Mouse (Mus musculus) neural tube, embryonic 12.5 days (tissue): ENCODE measurements around the gene Pknox2. TPM values are rescaled to one million over a fixed set of nuclear protein-coding genes. Genes with fewer than 3 reads are reported as not detected.

Experiments
- ATAC-seq: fragments of 200-750 bp; cut with Nextera tagmentation; 2 replicates; pipeline ENCODE4 v1.8.0; 2017; ENCODE audit warnings: low read depth, mild to moderate bottlenecking, moderate TSS enrichment, moderate library complexity; ENCODE audit not compliant: low FRiP score
- H3K27ac ChIP-seq: fragments of 300-500 bp; sonication (generic); 2 replicates; pipeline ENCODE4 v1.5.1; 2016
- H3K27me3 ChIP-seq: fragments of 300-500 bp; sonication (generic); replicated peaks from 2 replicates; pipeline ENCODE4 v1.6.1; 2016; ENCODE audit warnings: mild to moderate bottlenecking
- H3K36me3 ChIP-seq: fragments of 300-500 bp; sonication (generic); 2 replicates; pipeline ENCODE4 v1.6.1; 2016; ENCODE audit warnings: mild to moderate bottlenecking
- H3K4me1 ChIP-seq: fragments of 300-500 bp; sonication (generic); 2 replicates; pipeline ENCODE4 v1.6.1; 2016
- H3K4me2 ChIP-seq: fragments of 300-500 bp; sonication (generic); replicated peaks from 2 replicates; pipeline ENCODE4 v1.6.1; 2016; ENCODE audit warnings: mild to moderate bottlenecking
- H3K4me3 ChIP-seq: fragments of 300-500 bp; sonication (generic); 2 replicates; pipeline ENCODE4 v1.5.1; 2016
- H3K9ac ChIP-seq: fragments of 300-500 bp; sonication (generic); 2 replicates; pipeline ENCODE4 v1.6.1; 2016; ENCODE audit warnings: mild to moderate bottlenecking
- H3K9me3 ChIP-seq: fragments of 300-500 bp; sonication (generic); 2 replicates; pipeline ENCODE4 v1.6.1; 2016; ENCODE audit warnings: mild to moderate bottlenecking
- WGBS: fragments of 180-500 bp; shearing (Covaris S2); methylation state at CpG from one replicate; pipeline ENCODE4 v1.1.7; 2016; 5-methylcytosine and 5-hydroxymethylcytosine counted together
- polyA plus RNA-seq: library from polyadenylated mRNA; unstranded; fragments of >200 nt; fragmentation: Nextera tagmentation; extraction: Ambion mirVana; gene quantifications from 2 replicates; pipeline ENCODE4 v1.2.1, GENCODE M21; 2016

The Pknox2 gene
- polyA plus RNA-seq, 1 experiment from 2014 or later, result 45.2 TPM

DNA sequence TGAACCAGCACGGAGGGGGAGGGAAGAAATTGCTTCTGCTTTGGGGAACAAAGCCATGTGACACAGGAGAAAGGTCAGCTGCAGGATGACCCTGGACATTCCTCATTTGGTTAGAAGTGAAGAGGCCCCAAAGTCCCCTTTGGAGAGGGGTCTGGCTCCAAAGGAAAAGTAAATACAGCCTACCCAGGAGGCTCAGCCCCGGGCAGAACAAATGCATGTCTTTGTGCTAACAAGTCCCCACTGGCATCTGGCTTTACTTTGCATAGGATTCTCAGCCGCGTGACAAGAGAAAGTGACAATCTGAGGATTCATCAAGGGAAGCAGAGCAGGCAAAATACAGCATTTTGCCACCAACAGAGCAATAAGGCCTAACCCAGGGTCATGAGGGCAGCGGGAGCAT lies 54.1 kb downstream of the Pknox2 start:
- WGBS, result 2% methylated on average over 5 of the region's 5 CpGs
- peaks cover 70% of the 10 kb centered on the region for H3K4me1 ChIP-seq
- H3K4me2 ChIP-seq, result peak overlapping the region; percentile 25; the same call in 1 of the 2 replicates
- no peak for ATAC-seq
- no peaks in the 10 kb centered on the region for H3K9me3 ChIP-seq
- no peaks in the 10 kb centered on the region for H3K27me3 ChIP-seq
- no peaks in the 10 kb centered on the region for H3K36me3 ChIP-seq
- 0 out of 2 replicates have a peak overlapping the region, but pooled peaks have one; percentile 1 for H3K9ac ChIP-seq
- H3K27ac ChIP-seq, result no peak overlapping the region
- H3K4me3 ChIP-seq, result no peak overlapping the region

DNA sequence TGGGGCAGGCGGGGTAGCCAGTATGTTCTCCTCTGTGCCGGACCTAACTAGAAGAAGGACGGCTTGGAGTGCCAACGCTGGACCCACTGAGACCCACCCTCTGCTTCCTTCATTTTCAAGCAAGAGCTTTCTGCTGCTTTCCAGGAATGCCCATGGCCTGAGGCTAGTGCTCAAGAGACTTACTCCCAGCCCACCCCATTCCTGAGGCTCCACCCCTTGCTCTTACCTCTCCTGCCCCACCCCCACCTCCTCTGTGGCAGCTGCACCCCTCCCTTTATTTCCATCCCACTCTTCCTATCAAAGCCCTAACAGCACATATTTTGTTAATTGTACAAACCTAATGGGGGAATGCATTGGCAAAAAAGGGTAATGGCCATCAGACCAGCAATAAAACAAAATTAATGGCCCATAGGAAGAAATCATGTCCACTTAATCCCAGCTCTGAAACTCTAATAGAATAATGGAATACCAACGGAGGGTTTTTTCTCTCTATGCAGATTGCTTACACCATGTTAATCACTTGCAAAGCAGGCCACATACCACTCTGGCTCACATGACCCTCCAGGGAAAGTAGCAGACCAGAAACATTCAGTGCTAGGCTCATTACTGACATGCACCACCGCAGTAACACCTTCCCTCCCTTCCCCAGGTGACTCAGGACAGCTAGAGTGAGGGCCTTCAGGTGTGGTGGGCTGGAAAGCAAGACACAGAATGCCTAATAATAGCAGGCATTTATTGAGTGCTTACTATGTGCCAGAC lies 57.1 kb downstream of the Pknox2 start:
- Histone ChIP-seq H3K4me1 (peaks cover 52% of the 10 kb centered on the region), H3K4me2 (peak overlapping the region; percentile 20; the same call in 1 of the 2 replicates), H3K36me3 (no peaks in the 10 kb centered on the region), H3K27me3 (no peaks in the 10 kb centered on the region), H3K9ac (no peak overlapping the region), H3K27ac (no peak overlapping the region), H3K4me3 (no peak overlapping the region), H3K9me3 (no peaks in the 10 kb centered on the region)
- WGBS, result 21% methylated on average over 6 of the region's 6 CpGs
- ATAC-seq, result peak; percentile 67

DNA sequence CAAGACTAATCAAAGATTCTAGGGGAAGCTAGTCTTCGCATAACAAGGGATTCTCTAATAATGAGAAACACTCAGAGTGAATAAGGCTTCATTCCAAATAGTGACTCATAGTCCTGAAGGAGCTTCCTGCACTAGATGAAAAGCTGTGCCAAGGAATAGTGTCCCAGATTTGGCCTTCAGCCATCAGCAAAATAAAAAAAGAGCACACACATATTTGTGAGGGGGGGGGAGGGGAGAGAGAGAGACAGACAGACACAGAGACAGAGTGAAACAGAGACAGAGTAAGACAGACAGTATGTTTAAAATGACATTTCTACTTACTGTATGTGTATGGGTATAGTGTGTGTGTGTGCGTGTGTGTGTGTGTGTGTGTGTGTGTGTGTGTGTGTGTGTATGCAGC lies 61.8 kb downstream of the Pknox2 start:
- H3K4me3 ChIP-seq, result no peak overlapping the region
- ATAC-seq, result no peak
- no peaks in the 10 kb centered on the region for H3K27me3 ChIP-seq
- no peak overlapping the region for H3K27ac ChIP-seq
- H3K9ac ChIP-seq, result no peak overlapping the region
- WGBS, result 81% methylated on average over 2 of the region's 2 CpGs
- H3K4me1 ChIP-seq, result peaks cover 21% of the 10 kb centered on the region
- no peak overlapping the region for H3K4me2 ChIP-seq
- H3K9me3 ChIP-seq, result no peaks in the 10 kb centered on the region
- peaks cover 11% of the 10 kb centered on the region; the same call in 1 of the 2 replicates for H3K36me3 ChIP-seq

DNA sequence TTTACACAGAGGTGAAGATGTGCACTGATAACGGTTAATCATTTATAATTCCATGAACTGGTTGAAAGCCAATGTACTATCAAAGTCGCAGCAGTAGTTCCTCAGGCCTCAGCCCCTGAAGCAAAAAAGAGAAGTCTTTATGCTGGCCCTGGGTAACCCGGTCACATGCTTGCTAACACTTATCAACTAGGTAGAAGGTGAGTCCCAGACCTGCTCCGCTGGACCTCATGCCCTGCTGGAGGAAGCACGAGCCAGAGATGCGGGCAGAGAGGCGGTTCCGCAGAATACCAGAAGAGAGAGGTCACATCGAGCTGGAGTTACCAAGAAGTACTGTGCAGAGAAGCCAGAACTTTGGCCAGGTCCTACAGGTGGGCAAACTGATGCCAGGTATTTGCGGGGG lies 65.0 kb downstream of the Pknox2 start:
- no peak overlapping the region for H3K9ac ChIP-seq
- H3K9me3 ChIP-seq, result no peaks in the 10 kb centered on the region
- H3K4me1 ChIP-seq, result peaks cover 11% of the 10 kb centered on the region; the same call in 1 of the 2 replicates
- H3K4me2 ChIP-seq, result no peak overlapping the region
- H3K27ac ChIP-seq, result no peak overlapping the region
- H3K4me3 ChIP-seq, result no peak overlapping the region
- 93% methylated on average over 10 of the region's 10 CpGs for WGBS
- H3K36me3 ChIP-seq, result peaks cover 11% of the 10 kb centered on the region; the same call in 1 of the 2 replicates
- no peaks in the 10 kb centered on the region for H3K27me3 ChIP-seq
- ATAC-seq, result no peak

DNA sequence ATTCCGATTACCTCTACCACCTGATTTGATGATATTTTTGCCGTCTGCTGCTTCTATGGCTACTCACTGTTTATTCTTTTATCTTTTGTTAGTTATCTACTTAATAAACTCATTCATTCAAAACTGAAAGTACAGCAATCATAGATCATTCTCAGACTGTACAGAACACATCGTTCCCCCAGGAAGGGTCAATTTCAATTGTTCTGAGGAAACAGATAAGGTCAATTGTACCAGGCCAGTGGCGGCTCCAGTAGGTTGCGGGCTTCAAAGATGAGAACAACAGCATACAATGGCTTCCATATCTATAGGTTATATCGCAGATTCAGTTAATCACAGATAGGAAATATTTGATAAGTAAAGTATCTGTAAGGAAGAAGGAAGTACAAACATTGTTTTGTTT lies 66.9 kb downstream of the Pknox2 start:
- H3K4me2 ChIP-seq, result no peak overlapping the region
- H3K4me3 ChIP-seq, result no peak overlapping the region
- no peak overlapping the region for H3K27ac ChIP-seq
- H3K9ac ChIP-seq, result no peak overlapping the region
- H3K36me3 ChIP-seq, result peaks cover 11% of the 10 kb centered on the region; the same call in 1 of the 2 replicates
- ATAC-seq, result no peak
- peaks cover 21% of the 10 kb centered on the region for H3K4me1 ChIP-seq
- H3K27me3 ChIP-seq, result no peaks in the 10 kb centered on the region
- H3K9me3 ChIP-seq, result no peaks in the 10 kb centered on the region
- WGBS, result 91% methylated on average over 6 of the region's 6 CpGs

DNA sequence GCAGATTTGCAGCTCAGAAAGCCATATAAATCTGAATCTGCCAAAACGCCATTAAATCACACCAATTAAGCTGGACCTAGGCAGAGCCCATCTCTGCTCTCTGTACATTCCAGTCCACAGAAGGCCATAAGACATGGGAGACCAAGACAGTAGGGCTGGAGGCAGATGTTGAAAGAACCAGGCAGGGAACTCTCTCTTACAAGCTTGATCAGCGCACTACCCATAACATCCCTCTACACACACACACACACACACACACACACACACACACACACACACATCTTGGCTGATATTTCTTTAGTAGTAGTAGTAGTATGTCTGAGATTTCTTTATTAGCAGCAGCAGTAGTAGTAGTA lies 70.2 kb downstream of the Pknox2 start:
- Histone ChIP-seq H3K4me2 (peak overlapping the region; percentile 23; the same call in 1 of the 2 replicates), H3K4me1 (peaks cover 36% of the 10 kb centered on the region), H3K9me3 (no peaks in the 10 kb centered on the region), H3K36me3 (peaks cover 7% of the 10 kb centered on the region; the same call in 1 of the 2 replicates), H3K27me3 (no peaks in the 10 kb centered on the region), H3K4me3 (no peak overlapping the region), H3K9ac (no peak overlapping the region), H3K27ac (peak overlapping the region; percentile 15; the same call in 1 of the 2 replicates)
- peak; percentile 56 for ATAC-seq
- 32% methylated on average over 2 of the region's 2 CpGs for WGBS

DNA sequence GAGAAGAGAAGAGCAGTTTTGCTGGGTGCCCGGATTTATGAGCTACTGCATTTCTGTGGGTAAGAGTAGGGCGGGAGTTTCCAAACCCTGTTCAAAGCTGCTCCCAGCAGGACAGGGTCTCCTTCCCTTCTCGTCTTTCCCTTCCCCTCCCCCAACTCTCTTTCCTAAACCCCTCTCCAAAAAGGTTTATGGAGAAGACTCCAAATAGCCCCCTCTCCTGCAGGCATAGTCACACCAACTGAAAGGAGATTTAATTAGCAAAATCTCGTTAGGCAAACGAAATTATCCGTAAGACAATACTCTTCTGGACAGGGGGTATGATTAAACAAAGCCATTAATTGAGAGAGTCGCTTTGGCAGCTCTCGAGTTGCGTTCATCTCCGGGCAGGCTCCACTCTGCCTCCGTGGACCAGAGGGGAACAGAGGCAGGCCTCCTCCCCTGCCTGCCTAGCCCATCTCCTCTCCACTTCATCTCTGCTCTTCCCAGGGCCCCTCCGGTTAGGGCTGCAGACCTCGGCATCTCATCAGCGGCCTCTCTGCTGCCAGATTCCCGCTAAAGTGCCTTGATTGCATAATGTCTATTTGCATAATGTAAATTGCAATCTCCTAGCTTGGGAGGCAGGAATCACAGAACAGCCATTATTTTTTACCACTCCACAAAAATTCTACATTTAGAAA lies 70.7 kb downstream of the Pknox2 start:
- 0 out of 2 replicates have a peak overlapping the region, but pooled peaks have one; percentile 15 for H3K27ac ChIP-seq
- H3K4me2 ChIP-seq, result peak overlapping the region; percentile 23
- H3K9ac ChIP-seq, result no peak overlapping the region
- 2% methylated on average over 15 of the region's 15 CpGs for WGBS
- peak; percentile 87 for ATAC-seq
- peaks cover 2% of the 10 kb centered on the region; the same call in 1 of the 2 replicates for H3K36me3 ChIP-seq
- H3K9me3 ChIP-seq, result no peaks in the 10 kb centered on the region
- no peaks in the 10 kb centered on the region for H3K27me3 ChIP-seq
- H3K4me3 ChIP-seq, result no peak overlapping the region
- peaks cover 36% of the 10 kb centered on the region for H3K4me1 ChIP-seq

DNA sequence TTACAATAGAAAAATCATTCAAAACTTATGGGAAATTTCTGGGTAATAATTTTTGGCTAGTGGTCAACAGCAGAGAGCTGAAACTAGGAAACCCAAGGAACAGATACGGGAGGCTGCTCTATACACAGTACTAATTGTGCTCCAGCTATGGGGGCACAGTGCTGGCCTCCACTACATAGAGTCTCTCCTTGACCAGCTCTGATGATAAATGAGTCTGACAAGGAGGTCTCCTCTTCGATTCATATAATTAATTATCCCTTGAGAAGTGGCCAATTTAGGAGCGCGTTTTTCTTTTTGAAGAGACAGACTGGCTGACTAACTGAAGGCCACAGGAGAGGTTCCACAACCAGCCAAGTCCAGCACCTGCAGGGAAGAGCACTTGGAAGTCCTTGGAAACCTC lies 71.3 kb downstream of the Pknox2 start:
- no peak for ATAC-seq
- Histone ChIP-seq H3K27ac (no peak overlapping the region), H3K36me3 (no peaks in the 10 kb centered on the region), H3K9ac (no peak overlapping the region), H3K4me2 (peak overlapping the region; percentile 23), H3K4me3 (no peak overlapping the region), H3K4me1 (peaks cover 36% of the 10 kb centered on the region), H3K27me3 (no peaks in the 10 kb centered on the region), H3K9me3 (no peaks in the 10 kb centered on the region)
- WGBS, result 31% methylated on average over 4 of the region's 4 CpGs

DNA sequence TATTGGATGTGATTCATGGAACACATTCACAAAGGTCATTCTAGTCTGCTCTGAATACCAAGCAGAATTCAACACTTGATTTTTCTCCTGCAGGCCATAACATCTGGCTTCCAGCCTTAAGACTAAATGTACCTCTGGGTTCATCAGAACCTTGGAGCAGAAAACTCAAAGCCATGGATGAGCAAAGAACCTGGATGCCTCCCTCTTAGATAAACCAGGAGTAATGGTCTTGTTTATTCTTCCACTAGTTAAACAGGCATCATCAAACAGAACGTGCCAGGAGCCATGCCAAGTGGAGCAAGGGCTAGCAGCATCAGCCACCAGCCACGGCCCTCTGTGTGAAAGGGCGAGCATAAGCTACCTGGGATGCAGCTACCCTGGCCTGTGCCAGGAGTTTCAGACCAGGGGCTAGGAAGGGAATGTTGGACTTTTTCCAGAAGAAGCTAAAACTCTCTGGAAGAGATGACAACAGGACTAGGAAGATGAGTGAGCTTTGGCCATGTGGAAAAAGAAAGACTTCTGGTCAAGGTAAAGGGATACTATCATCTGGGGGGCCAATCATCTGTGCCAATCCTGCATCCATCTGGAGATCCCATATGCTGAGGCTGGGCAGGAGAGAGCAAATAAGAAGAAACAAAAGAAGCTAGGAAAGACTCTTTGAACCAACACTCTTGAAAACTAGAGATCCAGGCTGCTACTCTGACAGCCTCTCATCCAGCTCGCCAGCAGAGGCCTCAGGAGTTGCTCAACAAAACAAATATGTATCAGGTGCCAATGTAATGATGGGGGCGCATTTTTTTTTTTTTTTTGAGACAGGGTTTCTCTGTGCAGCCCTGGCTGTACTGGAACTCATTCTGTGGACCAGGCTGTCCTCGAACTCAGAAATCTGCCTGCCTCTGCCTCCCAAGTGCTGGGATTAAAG lies 77.6 kb downstream of the Pknox2 start:
- H3K9me3 ChIP-seq, result no peaks in the 10 kb centered on the region
- H3K4me2 ChIP-seq, result no peak overlapping the region
- H3K27me3 ChIP-seq, result no peaks in the 10 kb centered on the region
- H3K4me1 ChIP-seq, result peaks cover 34% of the 10 kb centered on the region
- H3K27ac ChIP-seq, result no peak overlapping the region
- no peaks in the 10 kb centered on the region for H3K36me3 ChIP-seq
- no peak for ATAC-seq
- no peak overlapping the region for H3K9ac ChIP-seq
- H3K4me3 ChIP-seq, result no peak overlapping the region
- 90% methylated on average over 6 of the region's 6 CpGs for WGBS

DNA sequence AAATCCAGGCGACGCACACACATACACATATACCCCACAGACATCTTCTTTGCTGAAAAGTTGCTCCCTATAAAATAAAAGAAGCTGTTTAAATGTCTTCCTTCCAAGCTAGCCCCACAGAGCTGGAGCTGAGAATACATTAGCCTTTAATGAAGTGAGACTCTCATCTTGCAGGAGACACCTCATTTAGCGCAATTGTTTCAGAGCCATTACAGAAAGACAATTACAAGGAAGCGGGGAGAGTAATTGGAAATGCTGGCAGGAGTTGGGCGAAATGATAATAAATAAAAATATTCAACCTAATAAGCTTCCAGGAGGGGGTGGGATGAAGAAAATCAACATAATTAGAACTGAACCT lies 79.8 kb downstream of the Pknox2 start:
- no peaks in the 10 kb centered on the region for H3K27me3 ChIP-seq
- H3K9me3 ChIP-seq, result no peaks in the 10 kb centered on the region
- no peak for ATAC-seq
- peaks cover 27% of the 10 kb centered on the region for H3K4me1 ChIP-seq
- H3K36me3 ChIP-seq, result no peaks in the 10 kb centered on the region
- no peak overlapping the region for H3K4me2 ChIP-seq
- no peak overlapping the region for H3K4me3 ChIP-seq
- H3K9ac ChIP-seq, result no peak overlapping the region
- WGBS, result 54% methylated on average over 5 of the region's 5 CpGs
- 0 out of 2 replicates have a peak overlapping the region, but pooled peaks have one; percentile 28 for H3K27ac ChIP-seq

DNA sequence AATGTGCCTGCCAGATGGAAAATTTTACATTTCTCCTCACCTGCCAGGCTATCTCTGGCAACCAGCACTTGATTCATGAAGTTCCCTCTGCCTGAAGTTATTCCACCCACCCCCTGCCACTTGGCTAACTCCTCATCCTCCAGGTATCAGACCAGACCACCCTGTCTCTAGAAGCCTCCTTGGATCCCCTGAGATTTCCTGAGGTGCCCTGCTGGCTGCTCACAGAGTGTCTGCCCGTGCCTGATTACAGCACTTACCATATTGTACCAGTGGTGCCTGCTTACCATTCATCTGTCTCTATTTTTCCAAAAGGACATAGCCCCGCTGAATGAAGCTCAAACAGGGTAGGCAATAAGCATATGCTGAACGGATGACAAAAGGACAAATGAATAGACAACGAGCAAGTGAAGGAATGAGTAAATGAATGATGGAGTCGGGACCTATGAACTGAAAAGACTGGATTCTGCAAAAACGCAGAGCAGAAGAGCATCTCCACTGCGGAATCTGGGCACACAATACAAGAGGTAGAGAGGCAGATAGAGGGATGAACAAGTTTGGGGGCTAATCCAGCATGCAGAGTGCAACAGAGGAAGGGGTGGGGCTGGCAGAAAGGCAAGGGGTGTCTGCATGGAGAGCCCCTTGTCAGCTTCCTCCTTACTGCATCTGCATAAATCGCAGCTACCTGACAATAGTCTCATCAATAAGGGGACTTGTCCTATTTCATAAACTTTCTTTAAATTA lies 80.3 kb downstream of the Pknox2 start:
- Histone ChIP-seq H3K4me1 (peaks cover 25% of the 10 kb centered on the region), H3K4me2 (no peak overlapping the region), H3K9me3 (no peaks in the 10 kb centered on the region), H3K27me3 (no peaks in the 10 kb centered on the region), H3K9ac (no peak overlapping the region), H3K27ac (peak overlapping the region; percentile 28), H3K36me3 (no peaks in the 10 kb centered on the region), H3K4me3 (no peak overlapping the region)
- 0 out of 2 replicates have a peak, but pooled peaks have one; percentile 43 for ATAC-seq
- 56% methylated on average over 8 of the region's 8 CpGs for WGBS
